Mouse (Mus musculus) megakaryocyte, embryonic 14.5 days (primary cell): Measurements from ENCODE around the gene Prune1.

Experiments used
- FLI1 ChIP-seq: IDR thresholded peaks from 2 replicates; pipeline ENCODE4 v1.6.1; 2012; ENCODE audit warnings: low read length, inconsistent platforms, mixed read lengths
- GATA1 ChIP-seq: IDR thresholded peaks from 3 replicates; pipeline ENCODE4 v1.6.1; 2012; ENCODE audit warnings: mixed read lengths, low read length, inconsistent platforms, borderline replicate concordance

GRCm38 (mm10) chr3:95269789-95270188 is 12.1 kb downstream of the Prune1 start:
- TF ChIP-seq GATA1, result no peak
- no peak for TF ChIP-seq FLI1
